Mouse (Mus musculus): Measurements from ENCODE around the gene Etl4. TPM values are rescaled to one million over a fixed set of nuclear protein-coding genes. Genes with fewer than 3 reads are reported as not detected.
"Not testable (repeated sequence)": the region's sequence is repeated elsewhere in the genome, so short reads cannot be mapped to it uniquely, and the experiment has no call there.

Etl4 gene
- polyA plus RNA-seq, 1 experiment from 2014 or later, result 20.0 TPM

DNA sequence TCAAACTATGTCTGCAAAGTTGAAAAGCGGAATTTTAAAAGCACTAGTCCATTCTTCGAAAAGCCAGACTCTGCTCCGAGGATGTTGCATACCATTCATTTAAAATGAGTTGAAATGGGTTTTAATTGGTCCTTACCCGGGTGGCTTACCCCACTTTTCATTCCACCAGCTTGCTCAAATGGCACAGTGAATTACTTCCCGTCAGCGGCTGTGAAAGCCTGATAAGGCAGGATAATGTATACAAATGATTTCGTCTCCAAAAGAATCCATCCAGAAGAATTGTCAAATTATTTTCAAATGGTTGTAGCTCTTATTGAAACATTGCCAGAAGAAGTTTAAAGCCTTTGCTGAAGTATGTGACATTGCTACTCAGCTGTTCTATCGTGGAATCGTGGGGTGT lies 162.8 kb downstream of the Etl4 start:
- H3K4me3 ChIP-seq, result no peak overlapping the region
- 70% methylated on average over 9 of the region's 9 CpGs for WGBS
- H3K27ac ChIP-seq, result no peak overlapping the region

DNA sequence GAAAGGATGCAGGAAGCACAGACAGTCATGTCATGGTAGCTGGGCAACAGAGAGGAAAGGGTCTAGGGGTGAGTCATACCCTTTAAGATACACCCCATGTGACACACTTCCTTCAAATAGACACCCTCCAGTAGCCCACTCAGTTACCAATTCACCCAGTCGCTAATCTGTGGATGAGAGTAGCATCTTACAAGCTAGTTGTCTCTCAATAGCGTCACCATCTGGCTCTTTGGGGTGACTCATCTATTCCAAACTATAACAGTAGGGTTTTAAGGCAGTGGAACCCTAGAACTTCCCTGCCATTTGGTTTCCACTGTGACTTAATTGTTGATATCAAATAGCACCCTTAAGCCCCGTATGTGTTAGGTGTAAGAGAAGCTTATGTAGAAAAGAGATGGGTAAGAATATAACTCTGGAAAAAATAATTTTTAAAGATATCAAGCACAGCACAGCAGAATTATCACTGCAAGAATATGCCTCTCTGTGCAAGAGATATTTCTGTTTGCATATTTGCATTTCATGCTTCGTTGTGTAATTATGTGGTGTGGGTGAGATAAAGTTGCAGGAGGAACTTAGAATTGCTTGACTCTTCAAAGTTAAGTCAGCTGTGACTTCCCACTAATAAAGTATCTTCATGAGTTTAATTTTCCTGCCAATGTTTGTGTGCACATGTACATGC lies 166.7 kb downstream of the Etl4 start:
- Histone ChIP-seq H3K27ac (no peak overlapping the region), H3K27me3 (ENCODE audit: poor library complexity, severe bottlenecking) (no peaks in the 10 kb centered on the region), H3K4me3 (no peak overlapping the region), H3K4me1 (peaks cover 11% of the 10 kb centered on the region), H3K9me3 (no peaks in the 10 kb centered on the region), H3K36me3 (replicated peaks) (no peaks in the 10 kb centered on the region)
- WGBS, result 81% methylated on average over 4 of the region's 4 CpGs
- no peak for DNase-seq (ENCODE audit: extremely low spot score, low spot score)

More for the DNA sequence above, 162.8 kb downstream of the Etl4 start:
- Histone ChIP-seq H3K4me1 (peaks cover 11% of the 10 kb centered on the region), H3K36me3 (replicated peaks) (no peaks in the 10 kb centered on the region), H3K27me3 (ENCODE audit: poor library complexity, severe bottlenecking) (no peaks in the 10 kb centered on the region), H3K9me3 (no peaks in the 10 kb centered on the region)
- no peak for DNase-seq (ENCODE audit: extremely low spot score, low spot score)

DNA sequence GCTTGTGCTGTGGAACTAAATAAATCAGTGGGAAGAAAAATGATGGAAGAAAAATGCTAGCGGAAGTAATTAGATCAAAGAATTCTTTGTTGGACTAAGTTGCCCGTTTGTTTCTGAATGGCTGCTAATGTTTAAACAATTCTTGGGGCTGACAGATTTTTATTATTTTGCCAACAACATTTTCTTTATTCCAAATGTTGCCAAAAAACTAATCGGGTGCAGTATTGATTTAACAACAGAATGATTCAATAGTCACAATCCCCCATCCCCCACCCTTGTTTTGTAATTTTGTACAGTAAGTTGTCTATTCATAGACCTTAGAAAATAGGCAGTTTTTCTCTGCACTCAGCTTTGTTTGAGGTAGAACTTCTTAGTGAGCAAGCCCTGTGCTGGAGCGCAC lies 175.2 kb downstream of the Etl4 start:
- no peak for DNase-seq (ENCODE audit: extremely low spot score, low spot score)
- Histone ChIP-seq H3K27ac (no peak overlapping the region), H3K36me3 (replicated peaks) (no peaks in the 10 kb centered on the region), H3K4me1 (no peaks in the 10 kb centered on the region), H3K27me3 (ENCODE audit: poor library complexity, severe bottlenecking) (no peaks in the 10 kb centered on the region), H3K4me3 (no peak overlapping the region), H3K9me3 (no peaks in the 10 kb centered on the region)
- WGBS, result 89% methylated on average over 4 of the region's 4 CpGs

DNA sequence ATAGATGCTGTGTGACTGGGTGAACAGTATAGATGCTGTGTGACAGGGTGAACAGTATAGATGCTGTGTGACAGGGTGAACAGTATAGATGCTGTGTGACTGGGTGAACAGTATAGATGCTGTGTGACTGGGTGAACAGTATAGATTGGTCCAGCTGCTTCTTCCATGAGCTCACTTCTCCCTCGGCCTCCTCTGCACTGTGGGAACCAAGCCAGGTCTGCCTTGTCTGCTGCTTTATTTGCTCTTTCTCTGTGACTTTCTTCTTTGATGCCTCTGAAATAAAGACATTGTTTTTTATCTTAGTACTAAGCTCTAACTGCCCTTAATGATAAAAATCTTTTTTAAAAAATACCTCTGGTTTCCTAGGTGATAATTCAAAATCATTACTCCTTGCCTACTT lies 195.9 kb downstream of the Etl4 start:
- Histone ChIP-seq H3K27me3 (ENCODE audit: poor library complexity, severe bottlenecking) (no peaks in the 10 kb centered on the region), H3K9me3 (no peaks in the 10 kb centered on the region), H3K4me1 (no peaks in the 10 kb centered on the region), H3K27ac (no peak overlapping the region), H3K36me3 (replicated peaks) (no peaks in the 10 kb centered on the region), H3K4me3 (no peak overlapping the region)
- no peak for DNase-seq (ENCODE audit: extremely low spot score, low spot score)
- WGBS, result 88% methylated on average over 1 of the region's 1 CpGs

DNA sequence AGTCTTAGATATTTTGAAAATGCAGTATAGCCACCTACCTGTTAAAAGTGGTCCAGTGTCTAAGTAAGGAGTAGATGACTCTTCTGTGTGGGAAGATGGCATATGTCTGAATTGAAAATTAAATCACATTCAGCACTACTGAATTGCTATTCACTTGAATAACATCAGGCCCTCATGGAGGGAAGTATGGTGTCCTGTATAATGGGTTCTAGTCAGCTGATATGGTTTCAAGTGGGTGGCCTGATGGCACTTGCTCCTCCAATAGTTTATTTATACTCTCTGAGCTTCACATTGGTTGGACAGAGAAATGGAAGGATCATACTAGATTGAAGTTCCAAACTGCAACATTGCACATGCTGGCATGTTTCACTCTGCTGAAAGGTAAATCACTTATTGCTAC lies 202.1 kb downstream of the Etl4 start:
- Histone ChIP-seq H3K36me3 (replicated peaks) (no peaks in the 10 kb centered on the region), H3K4me3 (no peak overlapping the region), H3K27me3 (ENCODE audit: poor library complexity, severe bottlenecking) (no peaks in the 10 kb centered on the region), H3K9me3 (no peaks in the 10 kb centered on the region), H3K27ac (no peak overlapping the region), H3K4me1 (no peaks in the 10 kb centered on the region)
- no peak for DNase-seq (ENCODE audit: extremely low spot score, low spot score)

DNA sequence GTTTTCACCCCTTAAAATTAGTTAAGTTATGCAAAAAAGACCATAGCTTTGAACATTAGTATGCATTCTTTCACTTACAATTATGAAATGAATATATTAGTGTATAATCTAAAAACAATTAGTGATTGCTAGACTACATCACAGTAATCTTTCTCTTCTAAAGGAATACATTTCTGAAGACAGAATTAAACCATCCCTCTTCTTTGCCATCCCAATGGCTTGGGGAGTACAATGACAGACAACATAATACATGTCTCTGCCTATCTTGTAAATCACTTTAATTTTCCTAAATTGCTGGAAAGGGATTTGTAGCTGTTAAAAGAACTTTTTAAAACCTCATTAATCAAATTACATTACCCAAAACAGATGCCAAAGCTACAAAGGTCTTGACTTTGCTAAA lies 216.3 kb downstream of the Etl4 start:
- no peak overlapping the region for H3K27ac ChIP-seq
- no peaks in the 10 kb centered on the region for H3K9me3 ChIP-seq
- H3K4me1 ChIP-seq, result peaks cover 2% of the 10 kb centered on the region; the same call in 1 of the 2 replicates
- H3K4me3 ChIP-seq, result no peak overlapping the region
- no peaks in the 10 kb centered on the region for H3K27me3 ChIP-seq (ENCODE audit: poor library complexity, severe bottlenecking)
- DNase-seq (ENCODE audit: extremely low spot score, low spot score), result no peak
- no peaks in the 10 kb centered on the region for H3K36me3 ChIP-seq (replicated peaks)

DNA sequence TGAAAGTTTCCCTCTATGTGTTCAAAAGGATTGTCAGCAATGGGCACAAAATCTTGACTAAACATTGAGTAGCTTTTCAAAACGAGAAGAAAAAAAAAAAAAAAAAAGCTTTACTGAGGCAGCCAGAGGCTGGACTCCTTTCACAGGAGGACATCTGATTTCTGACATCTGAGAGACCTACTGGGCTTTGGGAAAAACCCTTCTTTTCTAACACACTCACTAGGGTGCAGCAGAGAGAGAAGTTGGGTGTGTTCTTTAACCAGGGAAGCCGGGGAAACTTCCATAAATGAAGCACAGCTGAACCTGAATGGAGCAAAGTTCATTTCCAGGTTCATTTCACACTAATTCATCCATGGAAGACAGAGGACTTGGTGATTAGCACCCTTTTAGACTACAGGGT lies 222.2 kb downstream of the Etl4 start:
- no peak for DNase-seq (ENCODE audit: extremely low spot score, low spot score)
- 23% methylated on average over 2 of the region's 2 CpGs for whole genome bisulfite sequencing

DNA sequence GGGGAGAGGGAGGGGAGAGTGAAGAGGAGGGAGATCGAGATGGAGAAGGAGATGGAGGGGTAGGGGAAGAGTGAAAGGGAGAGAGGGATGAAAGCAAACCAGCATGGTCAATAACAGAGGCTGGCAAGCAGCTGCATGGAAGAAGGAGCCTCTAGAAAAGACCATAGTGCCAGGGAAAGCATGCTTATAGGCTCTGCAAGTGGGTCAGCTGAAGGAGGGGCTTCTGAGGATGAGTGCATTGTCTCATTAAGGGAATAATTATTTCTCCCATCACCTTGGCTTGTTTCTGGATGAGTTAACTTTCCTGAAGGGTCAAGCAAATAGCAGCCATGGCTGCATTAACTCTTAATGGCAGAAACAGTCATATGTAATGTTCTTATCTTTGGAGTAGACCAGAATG lies 228.8 kb downstream of the Etl4 start:
- no peak for DNase-seq (ENCODE audit: extremely low spot score, low spot score)
- no peaks in the 10 kb centered on the region for H3K9me3 ChIP-seq
- no peak overlapping the region for H3K27ac ChIP-seq
- H3K4me1 ChIP-seq, result no peaks in the 10 kb centered on the region
- no peak overlapping the region for H3K4me3 ChIP-seq
- H3K36me3 ChIP-seq (replicated peaks), result no peaks in the 10 kb centered on the region
- 84% methylated on average over 1 of the region's 1 CpGs for WGBS
- H3K27me3 ChIP-seq (ENCODE audit: poor library complexity, severe bottlenecking), result no peaks in the 10 kb centered on the region

More for the DNA sequence above, 222.2 kb downstream of the Etl4 start:
- H3K4me3 ChIP-seq, result no peak overlapping the region
- no peaks in the 10 kb centered on the region for H3K36me3 ChIP-seq (replicated peaks)
- no peak overlapping the region for H3K27ac ChIP-seq
- no peaks in the 10 kb centered on the region for H3K27me3 ChIP-seq (ENCODE audit: poor library complexity, severe bottlenecking)
- H3K4me1 ChIP-seq, result peaks cover 13% of the 10 kb centered on the region
- no peaks in the 10 kb centered on the region for H3K9me3 ChIP-seq

DNA sequence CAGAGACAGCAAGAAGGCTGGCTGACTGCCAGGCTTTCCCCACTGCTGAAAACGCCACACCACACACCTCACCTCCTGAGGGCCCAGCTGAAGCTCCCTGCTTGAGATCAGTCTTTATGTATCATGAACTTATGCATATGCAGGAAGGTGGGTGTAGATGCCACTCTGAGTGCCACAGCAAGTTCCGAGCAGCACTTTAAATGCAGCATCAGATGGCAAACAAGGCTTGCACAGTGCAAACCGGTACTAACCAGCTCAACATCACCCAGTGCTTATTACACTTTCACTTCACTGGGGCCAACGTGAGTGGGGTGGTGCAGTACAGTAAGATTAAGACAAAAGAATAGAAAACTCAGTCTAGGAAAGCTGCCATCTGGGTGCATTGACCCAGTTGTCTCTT lies 235.8 kb downstream of the Etl4 start:
- no peaks in the 10 kb centered on the region for H3K9me3 ChIP-seq
- 77% methylated on average over 4 of the region's 4 CpGs for WGBS
- H3K36me3 ChIP-seq (replicated peaks), result no peaks in the 10 kb centered on the region
- no peak overlapping the region for H3K27ac ChIP-seq
- DNase-seq (ENCODE audit: extremely low spot score, low spot score), result no peak
- H3K4me1 ChIP-seq, result no peaks in the 10 kb centered on the region
- H3K27me3 ChIP-seq (ENCODE audit: poor library complexity, severe bottlenecking), result no peaks in the 10 kb centered on the region
- H3K4me3 ChIP-seq, result no peak overlapping the region

DNA sequence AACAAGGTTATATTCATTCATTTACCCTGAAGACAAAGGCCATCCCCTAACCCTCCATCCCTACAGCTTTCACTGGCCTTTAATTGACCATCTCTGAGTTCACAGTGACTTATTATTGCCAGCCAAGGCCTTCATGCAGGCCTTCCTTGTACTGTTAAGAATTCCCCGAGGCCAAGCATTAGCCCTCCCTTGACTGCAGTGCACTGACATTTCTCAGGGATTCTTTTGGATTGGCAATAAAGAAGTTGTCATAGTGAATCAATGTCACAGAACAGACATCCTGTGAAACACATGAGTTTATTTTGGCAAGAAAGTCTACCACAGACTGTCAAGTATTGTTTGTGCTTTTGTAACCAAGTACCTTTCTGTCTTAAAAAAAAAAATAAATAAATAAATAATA lies 257.5 kb downstream of the Etl4 start:
- 62% methylated on average over 1 of the region's 1 CpGs for WGBS
- Histone ChIP-seq H3K9me3 (no peaks in the 10 kb centered on the region), H3K27me3 (ENCODE audit: poor library complexity, severe bottlenecking) (no peaks in the 10 kb centered on the region), H3K4me1 (no peaks in the 10 kb centered on the region), H3K4me3 (no peak overlapping the region), H3K36me3 (replicated peaks) (no peaks in the 10 kb centered on the region), H3K27ac (no peak overlapping the region)
- DNase-seq (ENCODE audit: extremely low spot score, low spot score), result no peak

DNA sequence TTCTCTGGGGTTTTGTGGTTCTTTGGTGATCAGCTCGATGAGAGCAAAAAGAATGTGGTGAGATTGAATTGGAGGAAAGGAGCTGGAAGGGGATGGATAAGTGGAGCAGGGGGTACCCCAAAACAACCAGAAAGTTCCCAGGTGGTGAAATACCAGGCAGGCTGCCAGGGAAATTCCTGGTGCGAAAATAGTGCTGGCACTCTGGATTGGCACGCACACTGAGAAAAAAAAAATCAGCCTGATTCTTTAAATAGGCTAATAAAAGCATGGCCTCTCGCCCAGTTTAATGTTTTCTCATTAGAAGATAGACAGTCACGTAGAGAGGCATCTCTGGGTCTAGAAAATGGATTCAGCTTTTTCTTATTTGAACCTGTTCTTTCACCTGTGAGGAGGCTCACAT lies 258.0 kb downstream of the Etl4 start:
- 88% methylated on average over 5 of the region's 5 CpGs for WGBS
- DNase-seq (ENCODE audit: extremely low spot score, low spot score), result no peak
- Histone ChIP-seq H3K36me3 (replicated peaks) (no peaks in the 10 kb centered on the region), H3K27me3 (ENCODE audit: poor library complexity, severe bottlenecking) (no peaks in the 10 kb centered on the region), H3K4me3 (no peak overlapping the region), H3K9me3 (no peaks in the 10 kb centered on the region), H3K27ac (no peak overlapping the region), H3K4me1 (no peaks in the 10 kb centered on the region)

DNA sequence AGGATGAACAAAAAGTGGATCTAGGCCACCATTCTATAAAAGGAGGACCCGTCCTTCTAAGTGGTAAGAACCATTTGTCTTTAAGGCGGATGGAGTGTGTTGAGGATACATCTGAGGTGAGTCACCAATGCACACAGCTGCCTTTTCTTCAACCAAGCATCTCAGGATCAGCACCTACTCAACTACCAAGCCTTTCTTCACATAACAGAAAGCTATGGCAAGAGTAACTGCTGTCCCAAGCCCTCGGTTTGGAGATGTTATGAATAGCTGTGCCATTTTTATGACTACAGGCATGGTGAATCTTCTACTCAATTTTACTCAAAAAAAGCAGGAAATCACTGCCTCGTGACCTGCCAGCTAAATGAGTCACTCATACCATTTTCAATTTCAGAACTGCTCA lies 258.6 kb downstream of the Etl4 start:
- DNase-seq (ENCODE audit: extremely low spot score, low spot score), result no peak
- WGBS, result 85% methylated on average over 4 of the region's 4 CpGs
- no peaks in the 10 kb centered on the region for H3K36me3 ChIP-seq (replicated peaks)
- no peaks in the 10 kb centered on the region for H3K27me3 ChIP-seq (ENCODE audit: poor library complexity, severe bottlenecking)
- no peaks in the 10 kb centered on the region for H3K4me1 ChIP-seq
- H3K27ac ChIP-seq, result no peak overlapping the region
- no peak overlapping the region for H3K4me3 ChIP-seq
- no peaks in the 10 kb centered on the region for H3K9me3 ChIP-seq

DNA sequence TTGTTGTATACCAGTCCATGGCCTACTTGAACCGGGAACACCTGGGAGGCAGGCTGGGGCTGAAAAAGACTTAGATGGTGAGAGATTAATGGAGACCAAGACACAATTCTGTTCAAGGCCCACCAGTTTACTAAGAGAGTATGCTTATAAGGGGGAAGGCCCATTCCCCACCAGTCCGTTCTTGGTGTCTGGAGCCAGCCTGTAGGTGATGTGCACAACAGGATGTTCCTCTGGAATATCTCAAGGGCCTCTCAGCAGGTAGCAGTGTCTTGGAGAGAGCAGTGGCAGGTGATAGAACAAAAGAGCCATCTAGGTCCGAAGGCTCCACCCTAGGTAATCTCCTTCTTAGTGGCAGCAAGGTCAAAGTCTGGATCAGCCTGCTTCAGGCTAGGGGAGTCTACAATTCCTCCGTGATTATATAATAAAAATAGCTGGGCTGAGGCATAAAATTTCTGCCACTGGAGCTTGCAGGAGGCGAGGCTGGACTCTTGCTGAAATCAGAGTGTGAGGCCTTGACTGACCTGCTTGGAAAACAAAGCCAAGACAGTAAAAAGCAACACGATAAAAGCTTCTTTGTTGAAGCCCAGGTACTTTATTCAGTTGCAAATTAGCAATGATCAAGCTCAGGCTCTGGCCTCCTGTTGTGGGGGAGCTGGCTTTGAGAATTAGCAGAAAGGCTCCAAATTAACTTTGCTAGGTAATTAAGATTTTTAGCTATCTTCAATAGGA lies 267.0 kb downstream of the Etl4 start:
- H3K36me3 ChIP-seq (replicated peaks), result not testable (repeated sequence)

More for the DNA sequence above, 267.0 kb downstream of the Etl4 start:
- WGBS, result 77% methylated on average over 6 of the region's 6 CpGs
- H3K27ac ChIP-seq; H3K27me3 ChIP-seq (ENCODE audit: poor library complexity, severe bottlenecking); H3K4me3 ChIP-seq; H3K4me1 ChIP-seq; H3K9me3 ChIP-seq; DNase-seq (ENCODE audit: extremely low spot score, low spot score): not testable (repeated sequence)

Data from forebrain, embryonic 10.5 days (tissue).